Mouse (Mus musculus) CH12.LX (cell line): Measurements from ENCODE around the gene Nup50. TPM values are rescaled to one million over a fixed set of nuclear protein-coding genes. Genes with fewer than 3 reads are reported as not detected.
"Not testable (repeated sequence)": the region's sequence is repeated elsewhere in the genome, so short reads cannot be mapped to it uniquely, and the experiment has no call there.

Experiments used
- DNase-seq: peaks from one replicate; pipeline ENCODE4 v3.0.0-alpha.2; 2013; ENCODE audit errors: extremely low read depth
- H3K27ac ChIP-seq: 2 replicates; pipeline ENCODE4 v1.5.1; 2012; ENCODE audit warnings: low read depth, mild to moderate bottlenecking, control low read depth, moderate library complexity; ENCODE audit not compliant: insufficient read depth
- H3K27me3 ChIP-seq: replicated peaks from 2 replicates; pipeline ENCODE3; 2012; ENCODE audit warnings: inconsistent platforms
- H3K36me3 ChIP-seq, 2 experiments: replicated peaks in 1 of 2; 2 replicates each; pipeline versions ENCODE3 to v1.6.1; 2012; ENCODE audit warnings: inconsistent platforms in 1 of 2, low read length in 1 of 2, mild to moderate bottlenecking in 1 of 2, mixed read lengths in 1 of 2, moderate library complexity in 1 of 2; ENCODE audit not compliant: control insufficient read depth in 1 of 2, insufficient read depth in 1 of 2
- H3K4me1 ChIP-seq, 2 experiments: 2 replicates each; pipeline ENCODE4 v1.6.1; 2012; ENCODE audit warnings: inconsistent platforms in 1 of 2, moderate library complexity in 1 of 2; ENCODE audit not compliant: insufficient read depth in 2 of 2, control insufficient read depth in 1 of 2
- H3K4me2 ChIP-seq: 2 replicates; pipeline ENCODE4 v1.6.1; 2012; ENCODE audit warnings: low read depth, mild to moderate bottlenecking, control low read depth; ENCODE audit not compliant: poor library complexity, insufficient read depth, severe bottlenecking
- H3K4me3 ChIP-seq, 3 experiments: fragments of 150-350 bp in 1 of 3; sonication (generic) in 1 of 3; replicated peaks in 1 of 3; 2 replicates each; pipeline versions ENCODE3 to v1.5.1; 2011 to 2012; ENCODE audit warnings: low read depth in 2 of 3, low read length in 2 of 3, mild to moderate bottlenecking in 2 of 3, moderate library complexity in 2 of 3, control low read depth in 1 of 3, improper control_type of control experiment in 1 of 3, inconsistent platforms in 1 of 3, mixed read lengths in 1 of 3; ENCODE audit not compliant: poor library complexity in 1 of 3
- H3K79me2 ChIP-seq: replicated peaks from 2 replicates; pipeline ENCODE4 v1.6.1; 2012; ENCODE audit warnings: mild to moderate bottlenecking, moderate library complexity; ENCODE audit not compliant: control insufficient read depth, poor library complexity, insufficient read depth, severe bottlenecking; ENCODE audit errors: extremely low read depth
- H3K9ac ChIP-seq: 2 replicates; pipeline ENCODE4 v1.6.1; 2012; ENCODE audit warnings: low read depth, mild to moderate bottlenecking, control low read depth, moderate library complexity; ENCODE audit not compliant: insufficient read depth
- H3K9me3 ChIP-seq: replicated peaks from 2 replicates; pipeline ENCODE3; 2012; ENCODE audit warnings: low read length, inconsistent platforms, mixed read lengths
- CHD1 ChIP-seq: IDR thresholded peaks from 2 replicates; pipeline ENCODE4 v1.6.1; 2012; ENCODE audit warnings: low read depth, low read length, improper control_type of control experiment, inconsistent platforms
- CHD2 ChIP-seq: IDR thresholded peaks from 2 replicates; pipeline ENCODE4 v1.6.1; 2011; ENCODE audit warnings: low read length, improper control_type of control experiment
- CTCF ChIP-seq, 2 experiments: IDR thresholded peaks in 1 of 2; conservative IDR thresholded peaks in 1 of 2; 2 replicates each; pipeline ENCODE4 v1.5.1; 2011 to 2012; ENCODE audit warnings: low read depth in 2 of 2, low read length in 2 of 2, improper control_type of control experiment in 1 of 2, inconsistent platforms in 1 of 2, mild to moderate bottlenecking in 1 of 2, moderate library complexity in 1 of 2
- E2F4 ChIP-seq: IDR thresholded peaks from 2 replicates; pipeline ENCODE4 v1.6.1; 2011; ENCODE audit warnings: low read depth, low read length, improper control_type of control experiment; ENCODE audit not compliant: insufficient replicate concordance
- ELF1 ChIP-seq: IDR thresholded peaks from 2 replicates; pipeline ENCODE4 v1.6.1; 2014; ENCODE audit warnings: low read depth, mild to moderate bottlenecking, inconsistent platforms, low read length, improper control_type of control experiment
- EP300 ChIP-seq: IDR thresholded peaks from 2 replicates; pipeline ENCODE4 v1.6.1; 2011; ENCODE audit warnings: low read length, improper control_type of control experiment
- ETS1 ChIP-seq: conservative IDR thresholded peaks from 2 replicates; pipeline ENCODE4 v1.6.1; 2012; ENCODE audit warnings: low read depth, mild to moderate bottlenecking, inconsistent platforms, low read length, improper control_type of control experiment, moderate library complexity
- IRF4 ChIP-seq: IDR thresholded peaks from 2 replicates; pipeline ENCODE4 v1.6.1; 2014; ENCODE audit warnings: low read depth, mild to moderate bottlenecking, inconsistent platforms, low read length, improper control_type of control experiment
- JUND ChIP-seq: conservative IDR thresholded peaks from 2 replicates; pipeline ENCODE4 v1.6.1; 2011; ENCODE audit warnings: low read depth, low read length, improper control_type of control experiment
- KAT2A ChIP-seq: IDR thresholded peaks from 2 replicates; pipeline ENCODE4 v1.6.1; 2012; ENCODE audit warnings: low read length, improper control_type of control experiment, inconsistent platforms; ENCODE audit not compliant: insufficient replicate concordance
- MAFK ChIP-seq: IDR thresholded peaks from 2 replicates; pipeline ENCODE4 v1.6.1; 2011; ENCODE audit warnings: low read length, improper control_type of control experiment; ENCODE audit not compliant: insufficient replicate concordance
- MEF2A ChIP-seq: IDR thresholded peaks from 2 replicates; pipeline ENCODE4 v1.6.1; 2014; ENCODE audit warnings: low read depth, mild to moderate bottlenecking, inconsistent platforms, low read length, improper control_type of control experiment, borderline replicate concordance
- MXI1 ChIP-seq: IDR thresholded peaks from 2 replicates; pipeline ENCODE4 v1.6.1; 2011; ENCODE audit warnings: mild to moderate bottlenecking, low read depth, low read length, improper control_type of control experiment
- MYC ChIP-seq: IDR thresholded peaks from 2 replicates; pipeline ENCODE4 v1.6.1; 2011; ENCODE audit warnings: low read depth, mild to moderate bottlenecking, improper control_type of control experiment, low read length
- NELFE ChIP-seq: IDR thresholded peaks from 2 replicates; pipeline ENCODE4 v1.6.1; 2011; ENCODE audit warnings: low read depth, low read length, improper control_type of control experiment
- NRF1 ChIP-seq: IDR thresholded peaks from 2 replicates; pipeline ENCODE4 v1.6.1; 2014; ENCODE audit warnings: low read depth, mild to moderate bottlenecking, inconsistent platforms, low read length, improper control_type of control experiment, moderate library complexity
- PAX5 ChIP-seq: IDR thresholded peaks from 2 replicates; pipeline ENCODE4 v1.6.1; 2012; ENCODE audit warnings: low read length, inconsistent platforms, mixed read lengths
- POLR2AphosphoS2 ChIP-seq: IDR thresholded peaks from 2 replicates; pipeline ENCODE4 v1.6.1; 2011; ENCODE audit warnings: low read depth, low read length, improper control_type of control experiment
- RCOR1 ChIP-seq: conservative IDR thresholded peaks from 2 replicates; pipeline ENCODE4 v1.6.1; 2012; ENCODE audit warnings: low read depth, mild to moderate bottlenecking, inconsistent platforms, low read length, improper control_type of control experiment
- SIN3A ChIP-seq: IDR thresholded peaks from 2 replicates; pipeline ENCODE4 v1.6.1; 2012; ENCODE audit warnings: low read length, improper control_type of control experiment, inconsistent platforms
- TCF12 ChIP-seq: IDR thresholded peaks from 2 replicates; pipeline ENCODE4 v1.6.1; 2014; ENCODE audit warnings: low read depth, mild to moderate bottlenecking, inconsistent platforms, low read length, improper control_type of control experiment
- UBTF ChIP-seq: IDR thresholded peaks from 2 replicates; pipeline ENCODE4 v1.6.1; 2012; ENCODE audit warnings: low read depth, mild to moderate bottlenecking, inconsistent platforms, low read length, improper control_type of control experiment, moderate library complexity
- USF1 ChIP-seq: IDR thresholded peaks from 2 replicates; pipeline ENCODE4 v1.6.1; 2014; ENCODE audit warnings: low read depth, mild to moderate bottlenecking, inconsistent platforms, low read length, improper control_type of control experiment
- USF2 ChIP-seq: conservative IDR thresholded peaks from 2 replicates; pipeline ENCODE4 v1.6.1; 2011; ENCODE audit warnings: low read depth, low read length, improper control_type of control experiment
- ZC3H11A ChIP-seq: IDR thresholded peaks from 2 replicates; pipeline ENCODE4 v1.6.1; 2012; ENCODE audit warnings: low read depth, mild to moderate bottlenecking, inconsistent platforms, low read length, improper control_type of control experiment
- ZMIZ1 ChIP-seq: IDR thresholded peaks from 2 replicates; pipeline ENCODE4 v1.6.1; 2012; ENCODE audit warnings: low read depth, mild to moderate bottlenecking, inconsistent platforms, low read length, improper control_type of control experiment
- ZNF384 ChIP-seq: IDR thresholded peaks from 2 replicates; pipeline ENCODE4 v1.6.1; 2012; ENCODE audit warnings: low read depth, low read length, improper control_type of control experiment, inconsistent platforms
- dilution Hi-C: fragments of 300-500 bp; cut with MboI; formaldehyde crosslinking; loops from 2 replicates; pipeline ENCODE4 v1.14.3; 2020; ENCODE audit warnings: low sequenced_read_pairs; ENCODE audit not compliant: extremely low pct_unique_long_range_greater_than_20kb, extremely low pct_ligation_motif_present
- in situ Hi-C: fragments of 300-500 bp; cut with MboI; formaldehyde crosslinking; loops from 3 replicates; pipeline ENCODE4 v1.14.3; 2019; ENCODE audit warnings: low sequenced_read_pairs, low pct_ligation_motif_present, low pct_unique_long_range_greater_than_20kb, mixed read lengths
- polyA plus RNA-seq: library from polyadenylated mRNA; unstranded; fragments of >175 nt; gene quantifications from 2 replicates; pipeline ENCODE4 v1.2.1, GENCODE M21; 2012; ENCODE audit warnings: low read depth; ENCODE audit not compliant: insufficient read length
- total RNA-seq, 2 experiments: library from RNA; depleted of rRNA; stranded (reverse); fragments of 300-350 nt in 1 of 2; fragments of >200 nt in 1 of 2; gene quantifications; 2 replicates each; pipeline ENCODE4 v1.2.3; 2012 to 2014

The Nup50 gene
- total and polyA plus RNA-seq, 3 experiments, result 39.2 to 85.6 (median 43.4) TPM

- DNase-seq, H3K27me3 ChIP-seq, in situ Hi-C loops, dilution Hi-C loops, H3K9me3 ChIP-seq, H3K27ac ChIP-seq, H3K4me1 ChIP-seq, H3K4me2 ChIP-seq, H3K9ac ChIP-seq, H3K36me3 ChIP-seq, H3K79me2 ChIP-seq, H3K4me3 ChIP-seq: not testable (repeated sequence)
- TF ChIP-seq NRF1, result 0 out of 2 replicates have a peak, but pooled peaks have one; percentile 13
These were observed 27.0 kb upstream of the Nup50 start for GRCm38 (mm10) chr15:84896216-84896615.

GRCm38 (mm10) chr15:84896664-84897063 lies 26.5 kb upstream of the Nup50 start:
- no peaks in the 10 kb centered on the region for H3K36me3 ChIP-seq
- TF ChIP-seq ZMIZ1 (no peak), KAT2A (no peak), TCF12 (no peak), PAX5 (no peak), UBTF (no peak), MEF2A (no peak), ZC3H11A (no peak), E2F4 (no peak), CHD2 (no peak), NELFE (no peak)

GRCm38 (mm10) chr15:84898077-84898476 lies 25.1 kb upstream of the Nup50 start:
- no peaks in the 10 kb centered on the region for H3K27me3 ChIP-seq
- H3K4me2 ChIP-seq, result no peak overlapping the region
- peaks cover 4% of the 10 kb centered on the region for H3K9me3 ChIP-seq
- no peak for TF ChIP-seq ETS1
- no peak for TF ChIP-seq RCOR1
- TF ChIP-seq JUND, result no peak
- TF ChIP-seq MAFK, result no peak
- TF ChIP-seq CHD1, result no peak
- TF ChIP-seq MXI1, result no peak
- no peak for TF ChIP-seq ELF1
- no peak for TF ChIP-seq SIN3A
- no peak for TF ChIP-seq USF2
- no peak for TF ChIP-seq POLR2AphosphoS2
- no peak for TF ChIP-seq ZC3H11A
- TF ChIP-seq EP300, result no peak
- TF ChIP-seq IRF4, result no peak
- TF ChIP-seq USF1, result no peak
- no peak for TF ChIP-seq CTCF (conservative IDR thresholded peaks at IDR 0.05 in 1 of 2, IDR thresholded peaks at IDR 0.05 in 1 of 2; ENCODE audit: low read depth in 2 of 2, low read length in 2 of 2)
- TF ChIP-seq E2F4, result no peak
- no peak for TF ChIP-seq ZNF384
- no peak for TF ChIP-seq MYC
- no peak for TF ChIP-seq KAT2A
- no peak for TF ChIP-seq ZMIZ1
- no peak overlapping the region for H3K4me3 ChIP-seq
- no peak overlapping the region for H3K27ac ChIP-seq
- H3K79me2 ChIP-seq, result no peaks in the 10 kb centered on the region
- dilution Hi-C loops, result no loop called here
- no peak overlapping the region for H3K9ac ChIP-seq
- H3K36me3 ChIP-seq, result no peaks in the 10 kb centered on the region
- peaks cover 0 to 6% of the 10 kb centered on the region in 2 experiments; a peak in 2 of 4 replicates for H3K4me1 ChIP-seq
- in situ Hi-C loops, result no loop called here
- DNase-seq, result no peak

More at GRCm38 (mm10) chr15:84896664-84897063, 26.5 kb upstream of the Nup50 start:
- peak; percentile 11 for DNase-seq
- H3K79me2 ChIP-seq, result no peaks in the 10 kb centered on the region
- H3K4me3 ChIP-seq, result no peak overlapping the region
- in situ Hi-C loops, result no loop called here
- H3K4me2 ChIP-seq, result no peak overlapping the region
- H3K9ac ChIP-seq, result no peak overlapping the region
- H3K9me3 ChIP-seq, result peaks cover 4% of the 10 kb centered on the region
- H3K27me3 ChIP-seq, result no peaks in the 10 kb centered on the region
- dilution Hi-C loops, result no loop called here
- H3K27ac ChIP-seq, result no peak overlapping the region
- peaks cover 0 to 6% of the 10 kb centered on the region in 2 experiments; a peak in 2 of 4 replicates for H3K4me1 ChIP-seq
